11 mouse cellular contexts compared by ENCODE assay signal in genomic region chr17:72948119-72948518, GRCm38 (mm10). TPM values are rescaled to one million over a fixed set of nuclear protein-coding genes. Genes with fewer than 3 reads are reported as not detected.
DNase-seq lines count a peak whose midpoint lies in the region; ATAC-seq and TF ChIP-seq lines count a peak whose summit lies in the region.
"Had no signal": no experiment of that assay in that cellular context is flagged by ENCODE, and none has a peak within 500 bp of the region (broad histone marks: within the 10 kb centered on the region; RNA-seq: fewer than 3 reads in every experiment).

No protein-coding gene starts in this region.

- no peak for ATAC-seq in forebrain, embryonic 11.5 days (replicated peaks; ENCODE audit: low FRiP score)
- no peak for ATAC-seq in forebrain, embryonic 15.5 days (replicated peaks)
- ATAC-seq in kidney, postnatal 0 days (replicated peaks; ENCODE audit: low FRiP score, low read depth), result no peak
- 0 out of 2 replicates have a peak, but pooled peaks have one; percentile 24 for ATAC-seq in liver, embryonic 11.5 days (replicated peaks; ENCODE audit: low FRiP score)
- ATAC-seq: forebrain, embryonic 14.5 days had no signal

- no peak overlapping the region for H3K4me3 ChIP-seq in forebrain, embryonic 11.5 days (ENCODE audit: low read depth, low read length)
- no peak overlapping the region for H3K4me3 ChIP-seq in forebrain, embryonic 15.5 days
- no peak overlapping the region for H3K4me3 ChIP-seq in kidney, postnatal 0 days (replicated peaks; ENCODE audit: low read depth, low read length)
- no peak overlapping the region for H3K4me3 ChIP-seq in liver, embryonic 11.5 days (ENCODE audit: low read depth, low read length)
- peak overlapping the region; percentile 4; the same call in 1 of the 2 replicates for H3K4me3 ChIP-seq in thymus, adult 2 months (ENCODE audit: control insufficient read depth, insufficient read depth, low read length)
- H3K4me3 ChIP-seq: hindbrain, embryonic 13.5 days; limb, embryonic 15.5 days had no signal

- no peaks in the 10 kb centered on the region for H3K27me3 ChIP-seq in forebrain, embryonic 11.5 days (ENCODE audit: control insufficient read depth, insufficient read depth, low read length)
- H3K27me3 ChIP-seq in forebrain, embryonic 15.5 days, result no peaks in the 10 kb centered on the region
- no peaks in the 10 kb centered on the region for H3K27me3 ChIP-seq in kidney, postnatal 0 days (ENCODE audit: insufficient read depth, low read length)
- H3K27me3 ChIP-seq in liver, embryonic 11.5 days (replicated peaks; ENCODE audit: control insufficient read depth, insufficient read depth, low read length), result no peaks in the 10 kb centered on the region
- H3K27me3 ChIP-seq in thymus, adult 2 months (ENCODE audit: control insufficient read depth, insufficient read depth, low read length), result no peaks in the 10 kb centered on the region
- H3K27me3 ChIP-seq: hindbrain, embryonic 13.5 days; limb, embryonic 15.5 days had no signal

- H3K4me1 ChIP-seq in forebrain, embryonic 11.5 days (replicated peaks; ENCODE audit: control insufficient read depth, insufficient read depth, low read length), result no peaks in the 10 kb centered on the region; the same call in 1 of the 2 replicates
- no peaks in the 10 kb centered on the region for H3K4me1 ChIP-seq in forebrain, embryonic 15.5 days
- H3K4me1 ChIP-seq in kidney, postnatal 0 days (replicated peaks; ENCODE audit: insufficient read depth, low read length), result no peaks in the 10 kb centered on the region
- peaks cover 6% of the 10 kb centered on the region for H3K4me1 ChIP-seq in liver, embryonic 11.5 days (replicated peaks; ENCODE audit: control insufficient read depth, insufficient read depth, low read length)
- peaks cover 28% of the 10 kb centered on the region for H3K4me1 ChIP-seq in thymus, adult 2 months (replicated peaks; ENCODE audit: control insufficient read depth, insufficient read depth, low read length)

- no peak overlapping the region for H3K27ac ChIP-seq in forebrain, embryonic 11.5 days (ENCODE audit: low read depth, low read length)
- H3K27ac ChIP-seq in forebrain, embryonic 15.5 days (replicated peaks), result no peak overlapping the region
- 0 out of 2 replicates have a peak overlapping the region, but pooled peaks have one; percentile 39 for H3K27ac ChIP-seq in kidney, postnatal 0 days
- H3K27ac ChIP-seq in liver, embryonic 11.5 days (ENCODE audit: low read depth, low read length), result no peak overlapping the region
- H3K27ac ChIP-seq in thymus, adult 2 months (ENCODE audit: control insufficient read depth, insufficient read depth, low read length), result peak overlapping the region; percentile 70
- H3K27ac ChIP-seq: hindbrain, embryonic 13.5 days; limb, embryonic 15.5 days had no signal

- no peak for TF ChIP-seq CTCF in kidney, postnatal 0 days (IDR thresholded peaks at IDR 0.05; ENCODE audit: low read depth)
- 0 out of 2 replicates have a peak, but pooled peaks have one; percentile 28 for TF ChIP-seq CTCF in thymus, adult 2 months (IDR thresholded peaks at IDR 0.05; ENCODE audit: borderline replicate concordance, control insufficient read depth, extremely low read depth, insufficient read depth, low read length, poor library complexity)

- no peak overlapping the region for H3K4me2 ChIP-seq in forebrain, embryonic 11.5 days (ENCODE audit: low read depth, low read length, severe bottlenecking)
- H3K4me2 ChIP-seq in forebrain, embryonic 15.5 days (replicated peaks), result no peak overlapping the region
- H3K4me2 ChIP-seq in kidney, postnatal 0 days (ENCODE audit: low read length), result no peak overlapping the region
- peak overlapping the region; percentile 19; the same call in 1 of the 2 replicates for H3K4me2 ChIP-seq in liver, embryonic 11.5 days
- H3K4me2 ChIP-seq: hindbrain, embryonic 13.5 days; limb, embryonic 15.5 days had no signal

- no peak for TF ChIP-seq POLR2A in thymus, adult 2 months (IDR thresholded peaks at IDR 0.05; ENCODE audit: control insufficient read depth, extremely low read depth, insufficient read depth, low read length, poor library complexity)

- WGBS in forebrain, embryonic 11.5 days, result 81% methylated on average over 9 of the region's 9 CpGs
- WGBS in forebrain, embryonic 15.5 days, result 91% methylated on average over 9 of the region's 9 CpGs
- WGBS in kidney, postnatal 0 days, result 75% methylated on average over 9 of the region's 9 CpGs
- 31% methylated on average over 9 of the region's 9 CpGs for WGBS in liver, embryonic 11.5 days
- WGBS in thymus, adult 2 months, result 4% methylated on average over 9 of the region's 9 CpGs

- H3K9me3 ChIP-seq in forebrain, embryonic 11.5 days (ENCODE audit: control insufficient read depth, low read length), result no peaks in the 10 kb centered on the region
- H3K9me3 ChIP-seq in forebrain, embryonic 15.5 days, result no peaks in the 10 kb centered on the region
- H3K9me3 ChIP-seq in kidney, postnatal 0 days (replicated peaks; ENCODE audit: low read length), result no peaks in the 10 kb centered on the region
- no peaks in the 10 kb centered on the region for H3K9me3 ChIP-seq in liver, embryonic 11.5 days (ENCODE audit: control insufficient read depth, low read length)
- H3K9me3 ChIP-seq: limb, embryonic 15.5 days had no signal

- peak; percentile 50 for DNase-seq in forebrain, embryonic 11.5 days (ENCODE audit: low spot score)
- no peak for DNase-seq in kidney, postnatal 0 days (ENCODE audit: low spot score)
- no peak for DNase-seq in kidney, postnatal 36 days
- DNase-seq in liver, embryonic 11.5 days (ENCODE audit: low spot score), result no peak
- DNase-seq in thymus, adult 2 months, result peak; percentile 81
- no peak for DNase-seq in layer of hippocampus, postnatal 25 days (ENCODE audit: extremely low spot score in 1 of 2, low spot score in 1 of 2)
- DNase-seq in retina, embryonic 14.5 days (ENCODE audit: low spot score), result no peak

- H3K9ac ChIP-seq in forebrain, embryonic 11.5 days (ENCODE audit: low read length), result no peak overlapping the region
- no peak overlapping the region for H3K9ac ChIP-seq in forebrain, embryonic 15.5 days (replicated peaks)
- no peak overlapping the region for H3K9ac ChIP-seq in kidney, postnatal 0 days (ENCODE audit: low read depth, low read length)
- H3K9ac ChIP-seq in liver, embryonic 11.5 days (ENCODE audit: low read depth, low read length), result no peak overlapping the region
- H3K9ac ChIP-seq: hindbrain, embryonic 13.5 days; limb, embryonic 15.5 days had no signal

- H3K36me3 ChIP-seq in forebrain, embryonic 11.5 days (ENCODE audit: control insufficient read depth, insufficient read depth, low read length), result no peaks in the 10 kb centered on the region
- peaks cover 3% of the 10 kb centered on the region; the same call in 1 of the 2 replicates for H3K36me3 ChIP-seq in forebrain, embryonic 15.5 days
- no peaks in the 10 kb centered on the region for H3K36me3 ChIP-seq in kidney, postnatal 0 days (ENCODE audit: insufficient read depth, low read length)
- no peaks in the 10 kb centered on the region for H3K36me3 ChIP-seq in liver, embryonic 11.5 days (ENCODE audit: control insufficient read depth, insufficient read depth, low read length)
- no peaks in the 10 kb centered on the region for H3K36me3 ChIP-seq in thymus, adult 2 months (ENCODE audit: control insufficient read depth, insufficient read depth, low read length)

RNA-seq across cellular contexts. Expression of gene Lbh, which starts 30.0 kb away (rescaled TPM):
- polyA plus RNA-seq in forebrain, embryonic 11.5 days (2014; fragmentation: Nextera tagmentation; extraction: Ambion mirVana), result 2.9 and 3.3 TPM in 2 replicates
- polyA plus RNA-seq in forebrain, embryonic 15.5 days (2015; fragmentation: Nextera tagmentation; extraction: Ambion mirVana), result 4.5 and 4.6 TPM in 2 replicates
- polyA plus RNA-seq in kidney, postnatal 0 days (2015; fragmentation: Nextera tagmentation; extraction: Ambion mirVana), result 8.9 and 9.0 TPM in 2 replicates
- 2.3 and 2.4 TPM in 2 replicates for polyA plus RNA-seq in liver, embryonic 11.5 days (2014; fragmentation: Nextera tagmentation; extraction: Ambion mirVana)
- polyA plus RNA-seq in thymus, adult 2 months (2012; rRNA removed), result 197 and 216 TPM in 2 replicates
- 10 to 100 TPM; 34.2 to 36.1 TPM for total RNA-seq in layer of hippocampus, postnatal 25 days (2021)

Comparison
In these comparisons a context has a peak if more than half of its experiments do, and no peak if none do; other contexts are left out.
1. DNase-seq: peak in forebrain, embryonic 11.5 days (single experiment) and thymus, adult 2 months (single experiment); none in kidney, postnatal 0 days (single experiment), kidney, postnatal 36 days (0 of 2), liver, embryonic 11.5 days (single experiment), layer of hippocampus, postnatal 25 days (0 of 2) and retina, embryonic 14.5 days (single experiment).
2. H3K27ac ChIP-seq: peak in kidney, postnatal 0 days (single experiment) and thymus, adult 2 months (single experiment); none in forebrain, embryonic 11.5 days (single experiment), forebrain, embryonic 15.5 days (single experiment) and liver, embryonic 11.5 days (single experiment).
3. RNA of gene Lbh, which starts 30.0 kb away (polyA plus RNA-seq): 197 to 216 TPM in thymus, adult 2 months; 8.9 to 9.0 TPM in kidney, postnatal 0 days, 4.5 to 4.6 TPM in forebrain, embryonic 15.5 days, 2.9 to 3.3 TPM in forebrain, embryonic 11.5 days and 2.3 to 2.4 TPM in liver, embryonic 11.5 days; every median in the first group is over 10 times any median in the second.